Mouse (Mus musculus): ENCODE data around the gene Crot. TPM values are rescaled to one million over a fixed set of nuclear protein-coding genes. Genes with fewer than 3 reads are reported as not detected.

The Crot gene
- polyA plus RNA-seq, 1 experiment from 2014 or later, result 83.5 TPM

- ChIA-PET POLR2A (no interaction called here), CTCF (interaction anchor here (1.3 to 2.7 kb wide), 2 partner anchors 57 to 68 kb away, joined by 3 to 11 read pairs; no protein-coding TSS in a partner anchor)
- no peaks in the 10 kb centered on the region for H3K27me3 ChIP-seq
- ATAC-seq (no peak), DNase-seq (ENCODE audit: low read depth, low spot score) (no peak)
- TF ChIP-seq CTCF (IDR thresholded peaks at IDR 0.05), result no peak
- in situ Hi-C loops (cut with MboI; ENCODE audit: low pct_unique_long_range_greater_than_20kb), result loop anchor here (10.0 kb wide), 2 partner anchors 46 to 116 kb away; no protein-coding TSS in a partner anchor
These were observed 2.0 kb upstream of the Crot start for GRCm38 (mm10) chr5:8999108-8999507.

- in situ Hi-C loops (cut with MboI; ENCODE audit: low pct_unique_long_range_greater_than_20kb), result loop anchor here (10.0 kb wide), 2 partner anchors 47 to 117 kb away; no protein-coding TSS in a partner anchor
- no peaks in the 10 kb centered on the region for H3K27me3 ChIP-seq
- CTCF ChIA-PET, result interaction anchor here (1.2 to 2.7 kb wide), 3 partner anchors 37 to 115 kb away, joined by 3 to 11 read pairs (median 3); no protein-coding TSS in a partner anchor
These were observed 380 bp upstream of the Crot start for GRCm38 (mm10) chr5:8997513-8997895.

GRCm38 (mm10) chr5:8995966-8996685, 998 bp downstream of the Crot start:
- no peak for TF ChIP-seq CTCF (IDR thresholded peaks at IDR 0.05)
- ChIA-PET POLR2A (interaction anchor here (1.1 to 1.6 kb wide), 3 partner anchors 13 to 629 kb away, joined by 3 to 10 read pairs (median 4); partner anchors contain the start of gene Adam22), CTCF (interaction anchor here (0.7 kb wide), 1 partner anchor 60 kb away, joined by 3 read pairs; no protein-coding TSS in a partner anchor)
- in situ Hi-C loops (cut with MboI; ENCODE audit: low pct_unique_long_range_greater_than_20kb), result loop anchor here (10.0 kb wide), 2 partner anchors 49 to 119 kb away; no protein-coding TSS in a partner anchor
- DNase-seq (ENCODE audit: low read depth, low spot score) (no peak), ATAC-seq (peak; percentile 4)
- H3K27me3 ChIP-seq, result no peaks in the 10 kb centered on the region

More at GRCm38 (mm10) chr5:8997513-8997895, 380 bp upstream of the Crot start:
- no peak for DNase-seq (ENCODE audit: low read depth, low spot score)
- POLR2A ChIA-PET, result interaction anchor here (0.6 to 1.6 kb wide), 5 partner anchors 10 to 71 kb away, joined by 3 to 4 read pairs (median 4); no protein-coding TSS in a partner anchor
- ATAC-seq, result peak; percentile 24
- TF ChIP-seq CTCF (IDR thresholded peaks at IDR 0.05), result no peak

GRCm38 (mm10) chr5:8991626-8992025, 5.5 kb downstream of the Crot start:
- ChIA-PET POLR2A (no interaction called here), CTCF (interaction anchor here (1.1 to 1.3 kb wide), 2 partner anchors 9 to 111 kb away, joined by 3 read pairs; no protein-coding TSS in a partner anchor)
- DNase-seq (ENCODE audit: low read depth, low spot score) (no peak), ATAC-seq (no peak)
- no peaks in the 10 kb centered on the region for H3K27me3 ChIP-seq
- in situ Hi-C loops (cut with MboI; ENCODE audit: low pct_unique_long_range_greater_than_20kb), result loop anchor here (10.0 kb wide), 2 partner anchors 53 to 123 kb away; no protein-coding TSS in a partner anchor
- no peak for TF ChIP-seq CTCF (IDR thresholded peaks at IDR 0.05)

- in situ Hi-C loops (cut with MboI; ENCODE audit: low pct_unique_long_range_greater_than_20kb), result loop anchor here (10.0 kb wide), 2 partner anchors 54 to 124 kb away; no protein-coding TSS in a partner anchor
- no peak for TF ChIP-seq CTCF (IDR thresholded peaks at IDR 0.05)
- POLR2A ChIA-PET, result interaction anchor here (1.3 kb wide), 1 partner anchor 10 kb away, joined by 3 read pairs; no protein-coding TSS in a partner anchor
These were observed 6.6 kb downstream of the Crot start for GRCm38 (mm10) chr5:8990526-8990925.

GRCm38 (mm10) chr5:8987925-8988324, 9.2 kb downstream of the Crot start:
- ChIA-PET CTCF (interaction anchor here (0.7 to 1.2 kb wide), 3 partner anchors 9 to 68 kb away, joined by 3 to 6 read pairs (median 3); no protein-coding TSS in a partner anchor), POLR2A (interaction anchor here (0.7 to 1.4 kb wide), 3 partner anchors 9 to 27 kb away, joined by 3 to 5 read pairs (median 3); partner anchors contain the start of gene Crot)
- DNase-seq (ENCODE audit: low read depth, low spot score), result no peak
- ATAC-seq, result no peak
- in situ Hi-C loops (cut with MboI; ENCODE audit: low pct_unique_long_range_greater_than_20kb), result no loop called here
- no peaks in the 10 kb centered on the region for H3K27me3 ChIP-seq
- no peak for TF ChIP-seq CTCF (IDR thresholded peaks at IDR 0.05)

More at GRCm38 (mm10) chr5:8990526-8990925, 6.6 kb downstream of the Crot start:
- DNase-seq (ENCODE audit: low read depth, low spot score) (no peak), ATAC-seq (no peak)
- CTCF ChIA-PET, result interaction anchor here (1.0 to 1.2 kb wide), 2 partner anchors 10 to 23 kb away, joined by 3 read pairs; no protein-coding TSS in a partner anchor
- no peaks in the 10 kb centered on the region for H3K27me3 ChIP-seq

- POLR2A ChIA-PET, result interaction anchor here (0.6 to 1.1 kb wide), 2 partner anchors 12 to 379 kb away, joined by 3 to 4 read pairs; partner anchors contain the start of gene Crot
- in situ Hi-C loops (cut with MboI; ENCODE audit: low pct_unique_long_range_greater_than_20kb), result no loop called here
- no peaks in the 10 kb centered on the region for H3K27me3 ChIP-seq
- CTCF ChIA-PET, result no interaction called here
- TF ChIP-seq CTCF (IDR thresholded peaks at IDR 0.05), result no peak
- DNase-seq (ENCODE audit: low read depth, low spot score) (no peak), ATAC-seq (no peak)
These were observed 11.7 kb downstream of the Crot start for GRCm38 (mm10) chr5:8985470-8985869.

DNA sequence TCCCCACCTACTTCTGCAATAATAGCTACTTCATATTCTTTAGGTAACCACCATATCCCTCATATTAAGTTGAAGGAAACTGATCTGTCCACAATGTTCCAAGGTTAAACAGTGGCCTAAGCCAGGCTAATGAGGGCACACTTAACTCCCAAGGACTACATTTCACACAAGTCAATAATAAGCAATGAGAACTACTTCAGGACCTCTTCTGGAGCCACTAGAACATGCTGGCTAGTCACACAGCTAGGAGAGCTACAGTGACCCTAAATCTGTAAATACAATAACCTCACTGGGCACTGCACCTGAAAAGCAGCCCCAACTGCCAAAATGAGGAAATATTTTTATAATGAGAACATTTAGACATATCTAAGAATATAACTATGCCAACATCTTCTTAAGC, 22.4 kb downstream of the Crot start:
- CTCF ChIA-PET, result interaction anchor here (1.4 kb wide), 1 partner anchor 25 kb away, joined by 3 read pairs; no protein-coding TSS in a partner anchor
- in situ Hi-C loops (cut with MboI; ENCODE audit: low pct_unique_long_range_greater_than_20kb), result no loop called here
- DNase-seq (ENCODE audit: low read depth, low spot score), result no peak
- H3K27me3 ChIP-seq, result no peaks in the 10 kb centered on the region
- POLR2A ChIA-PET, result no interaction called here
- no peak for TF ChIP-seq CTCF (IDR thresholded peaks at IDR 0.05)
- no peak for ATAC-seq

- in situ Hi-C loops (cut with MboI; ENCODE audit: low pct_unique_long_range_greater_than_20kb), result no loop called here
- POLR2A ChIA-PET, result no interaction called here
- CTCF ChIA-PET, result no interaction called here
- no peak for TF ChIP-seq CTCF (IDR thresholded peaks at IDR 0.05)
- no peaks in the 10 kb centered on the region for H3K27me3 ChIP-seq
- ATAC-seq, result no peak
- DNase-seq (ENCODE audit: low read depth, low spot score), result no peak
These were observed 24.8 kb downstream of the Crot start for GRCm38 (mm10) chr5:8972355-8972754.

GRCm38 (mm10) chr5:8970694-8971093, 26.4 kb downstream of the Crot start:
- ATAC-seq (no peak), DNase-seq (ENCODE audit: low read depth, low spot score) (no peak)
- in situ Hi-C loops (cut with MboI; ENCODE audit: low pct_unique_long_range_greater_than_20kb), result no loop called here
- POLR2A ChIA-PET, result no interaction called here
- H3K27me3 ChIP-seq, result no peaks in the 10 kb centered on the region
- CTCF ChIA-PET, result interaction anchor here (0.9 to 1.1 kb wide), 2 partner anchors 14 to 560 kb away, joined by 3 read pairs; no protein-coding TSS in a partner anchor
- TF ChIP-seq CTCF (IDR thresholded peaks at IDR 0.05), result no peak

Measured in Patski (cell line).